ENCODE assay signal across 9 mouse cellular contexts in the genomic region with DNA sequence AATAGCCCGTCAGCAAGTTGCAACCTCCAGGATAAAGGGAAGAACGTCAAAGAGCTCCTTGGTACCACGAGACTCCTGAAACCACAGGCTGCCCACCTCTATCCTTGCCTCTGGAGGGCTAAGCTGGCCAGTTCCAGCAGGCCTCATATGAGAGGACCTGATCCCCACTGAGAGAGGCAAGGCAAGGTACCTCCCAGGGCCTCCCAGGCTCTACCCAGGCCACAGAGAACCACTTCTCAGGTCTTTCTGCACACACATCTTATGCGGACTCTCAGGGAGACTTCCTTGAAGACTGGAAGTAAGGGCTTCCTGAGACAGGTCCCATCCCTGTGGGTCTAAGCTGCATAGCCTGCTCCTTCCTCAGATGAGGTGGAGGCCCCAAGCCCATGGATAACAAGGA. TPM values are rescaled to one million over a fixed set of nuclear protein-coding genes. Genes with fewer than 3 reads are reported as not detected.
DNase-seq lines count a peak whose midpoint lies in the region; ATAC-seq and TF ChIP-seq lines count a peak whose summit lies in the region.
"Had no signal": no experiment of that assay in that cellular context is flagged by ENCODE, and none has a peak within 500 bp of the region (broad histone marks: within the 10 kb centered on the region; RNA-seq: fewer than 3 reads in every experiment).

No protein-coding gene starts in this region.

- H3K27me3 ChIP-seq in ES-Bruce4 (ENCODE audit: control insufficient read depth, insufficient read depth, low read length, poor library complexity, severe bottlenecking), result no peaks in the 10 kb centered on the region
- no peaks in the 10 kb centered on the region for H3K27me3 ChIP-seq in heart, postnatal 0 days (ENCODE audit: control insufficient read depth, insufficient read depth, low read length)
- peaks cover 8% of the 10 kb centered on the region; the same call in 1 of the 2 replicates for H3K27me3 ChIP-seq in midbrain, embryonic 10.5 days (ENCODE audit: low read depth, poor library complexity, severe bottlenecking)

- ATAC-seq in heart, postnatal 0 days (ENCODE audit: insufficient read depth, low read depth), result no peak
- ATAC-seq in granulocyte monocyte progenitor cell, adult 5-6 weeks (replicated peaks; ENCODE audit: poor library complexity, severe bottlenecking), result no peak

- peak overlapping the region; percentile 96 for H3K4me3 ChIP-seq in gastrocnemius, adult 2 months
- no peak overlapping the region for H3K4me3 ChIP-seq in ES-Bruce4 (ENCODE audit: low read depth, low read length)
- no peak overlapping the region for H3K4me3 ChIP-seq in heart, postnatal 0 days (ENCODE audit: low read depth, low read length)
- peak overlapping the region; percentile 91; the same call in 1 of the 2 replicates for H3K4me3 ChIP-seq in midbrain, embryonic 10.5 days

- H3K9ac ChIP-seq in ES-Bruce4 (ENCODE audit: low read depth, poor library complexity, severe bottlenecking), result no peak overlapping the region
- H3K9ac ChIP-seq in heart, postnatal 0 days (replicated peaks; ENCODE audit: low read depth, low read length), result no peak overlapping the region

- peaks cover 38% of the 10 kb centered on the region for H3K4me1 ChIP-seq in ES-Bruce4 (ENCODE audit: control insufficient read depth, insufficient read depth, low read length)
- peaks cover 80% of the 10 kb centered on the region for H3K4me1 ChIP-seq in heart, postnatal 0 days (ENCODE audit: control insufficient read depth, insufficient read depth)
- H3K4me1 ChIP-seq in midbrain, embryonic 10.5 days, result peaks cover 90% of the 10 kb centered on the region

- no peaks in the 10 kb centered on the region for H3K9me3 ChIP-seq in ES-Bruce4 (replicated peaks; ENCODE audit: control insufficient read depth, insufficient read depth, low read length, poor library complexity, severe bottlenecking)
- H3K9me3 ChIP-seq in heart, postnatal 0 days (replicated peaks; ENCODE audit: control insufficient read depth, low read length), result no peaks in the 10 kb centered on the region
- peaks cover under 1% of the 10 kb centered on the region; the same call in 1 of the 2 replicates for H3K9me3 ChIP-seq in midbrain, embryonic 10.5 days (replicated peaks)

- H3K36me3 ChIP-seq in ES-Bruce4 (ENCODE audit: control insufficient read depth, insufficient read depth, low read length, poor library complexity, severe bottlenecking), result no peaks in the 10 kb centered on the region
- peaks cover 22% of the 10 kb centered on the region for H3K36me3 ChIP-seq in heart, postnatal 0 days (replicated peaks; ENCODE audit: control insufficient read depth, insufficient read depth, low read length)
- H3K36me3 ChIP-seq in midbrain, embryonic 10.5 days, result peaks cover 53% of the 10 kb centered on the region

- no peak for DNase-seq in gastrocnemius, adult 2 months
- DNase-seq in gastrocnemius, postnatal 25 days, result no peak
- DNase-seq in heart, postnatal 0 days (ENCODE audit: low spot score), result no peak
- no peak for DNase-seq in midbrain, embryonic 10.5 days (ENCODE audit: low spot score)
- DNase-seq in frontal cortex, postnatal 14 days (ENCODE audit: low spot score in 2 of 2), result no peak
- no peak for DNase-seq in left cerebral cortex, postnatal 4 days
- DNase-seq: gastrocnemius, postnatal 36 days had no signal

- H3K27ac ChIP-seq in gastrocnemius, adult 2 months, result peak overlapping the region; percentile 99
- H3K27ac ChIP-seq in ES-Bruce4 (ENCODE audit: insufficient read depth, low read length), result peak overlapping the region; percentile 42; the same call in 1 of the 2 replicates
- H3K27ac ChIP-seq in heart, postnatal 0 days (ENCODE audit: low read depth), result no peak overlapping the region
- 0 out of 2 replicates have a peak overlapping the region, but pooled peaks have one; percentile 35 for H3K27ac ChIP-seq in midbrain, embryonic 10.5 days (replicated peaks)

- 72% methylated on average over 4 of the region's 4 CpGs for WGBS in heart, postnatal 0 days
- WGBS in midbrain, embryonic 10.5 days, result 90% methylated on average over 4 of the region's 4 CpGs

- H3K4me2 ChIP-seq in heart, postnatal 0 days (ENCODE audit: low read depth, low read length), result peak overlapping the region; percentile 92

- TF ChIP-seq POLR2A in ES-Bruce4 (IDR thresholded peaks at IDR 0.05; ENCODE audit: insufficient read depth, low read length), result no peak

- intact Hi-C loops in gastrocnemius, adult 2 months (cut with DNase I), result loop anchor here (2.0 kb wide), 1 partner anchor 19 kb away; no protein-coding TSS in a partner anchor
- intact Hi-C loops in left cerebral cortex, postnatal 4 days (cut with DNase I), result no loop called here

- TF ChIP-seq CTCF in gastrocnemius, adult 2 months (IDR thresholded peaks at IDR 0.05), result no peak
- TF ChIP-seq CTCF in ES-Bruce4 (IDR thresholded peaks at IDR 0.05; ENCODE audit: low read depth, low read length), result no peak
- no peak for TF ChIP-seq CTCF in heart, postnatal 0 days (IDR thresholded peaks at IDR 0.05; ENCODE audit: low read depth)

- TF ChIP-seq EP300 in ES-Bruce4 (IDR thresholded peaks at IDR 0.05; ENCODE audit: insufficient read depth, low read depth, low read length), result no peak
- no peak for TF ChIP-seq EP300 in heart, postnatal 0 days (IDR thresholded peaks at IDR 0.05; ENCODE audit: low read depth)

RNA-seq across cellular contexts. Expression of gene Csnk1e, which starts 16.0 kb away (rescaled TPM):
- 10 to 100 TPM; 41.8 to 61.4 TPM for total RNA-seq in gastrocnemius, adult 2 months (2021)
- total RNA-seq in gastrocnemius, postnatal 25 days (2021), result 10 to 100 TPM; 43.1 to 43.9 TPM
- 113 and 116 TPM in 2 replicates for polyA plus RNA-seq in ES-Bruce4 (2011; ENCODE audit: insufficient read depth, insufficient read length, low read depth, missing spikeins)
- total RNA-seq in heart, postnatal 0 days (2014; rRNA removed; ENCODE audit: low replicate concordance), result 167 and 193 TPM in 2 replicates
- 55.5 and 61.5 TPM in 2 replicates for polyA plus RNA-seq in heart, postnatal 0 days (2015; fragmentation: Nextera tagmentation; extraction: Ambion mirVana)
- 128 and 162 TPM in 2 replicates for polyA plus RNA-seq in midbrain, embryonic 10.5 days (2016; fragmentation: Nextera tagmentation; extraction: Ambion mirVana)
- total RNA-seq in granulocyte monocyte progenitor cell, adult 5-6 weeks (2014; fragmentation: Nextera tagmentation), result 63.6 and 79.1 TPM in 2 replicates
- total RNA-seq in granulocyte monocyte progenitor cell, adult 5-6 weeks (2017), result 31.3 and 31.6 TPM in 2 replicates
- 100 to 1,000 TPM; 285 to 296 TPM for total RNA-seq in left cerebral cortex, postnatal 4 days (2021)

RNA-seq across cellular contexts. Expression of gene Tmem184b, which starts 36.0 kb away (rescaled TPM):
- 10 to 100 TPM; 26.1 to 36.7 TPM for total RNA-seq in gastrocnemius, adult 2 months (2021)
- total RNA-seq in gastrocnemius, postnatal 25 days (2021), result 10 to 100 TPM; 28.4 to 30.4 TPM
- 50.7 and 59.6 TPM in 2 replicates for polyA plus RNA-seq in ES-Bruce4 (2011; ENCODE audit: insufficient read depth, insufficient read length, low read depth, missing spikeins)
- total RNA-seq in heart, postnatal 0 days (2014; rRNA removed; ENCODE audit: low replicate concordance), result 70.6 and 111 TPM in 2 replicates
- 31.8 and 32.7 TPM in 2 replicates for polyA plus RNA-seq in heart, postnatal 0 days (2015; fragmentation: Nextera tagmentation; extraction: Ambion mirVana)
- 56.3 and 58.7 TPM in 2 replicates for polyA plus RNA-seq in midbrain, embryonic 10.5 days (2016; fragmentation: Nextera tagmentation; extraction: Ambion mirVana)
- 19.7 and 30.2 TPM in 2 replicates for total RNA-seq in granulocyte monocyte progenitor cell, adult 5-6 weeks (2014; fragmentation: Nextera tagmentation)
- total RNA-seq in granulocyte monocyte progenitor cell, adult 5-6 weeks (2017), result 2.6 and 6.4 TPM in 2 replicates
- 10 to 100 TPM; 49.6 to 53.4 TPM for total RNA-seq in left cerebral cortex, postnatal 4 days (2021)

Comparison
In these comparisons a context has a peak if more than half of its experiments do, and no peak if none do; other contexts are left out.
1. H3K4me3 ChIP-seq: peak in gastrocnemius, adult 2 months (single experiment) and midbrain, embryonic 10.5 days (single experiment); none in ES-Bruce4 (single experiment) and heart, postnatal 0 days (single experiment).